Mouse (Mus musculus) neutrophil, adult 65 days (primary cell): ENCODE measurements around the gene Tm4sf20. TPM values are rescaled to one million over a fixed set of nuclear protein-coding genes. Genes with fewer than 3 reads are reported as not detected.

Source experiments
- total RNA-seq: library from RNA; stranded (reverse); gene quantifications from 2 replicates; pipeline ENCODE4 v1.2.4, GENCODE M21; 2023

The Tm4sf20 gene
- total RNA-seq: not detected in 2 replicates

GRCm38 (mm10) chr1:82768269-82768668, at the start of gene Tm4sf20:
Tm4sf20 (minus strand) TSS chr1:82768461.

GRCm38 (mm10) chr1:82771022-82771586, 2.8 kb upstream of the Tm4sf20 start, which contains the start of gene Gm47791:
Gm47791 (minus strand) TSS chr1:82771243.

GRCm38 (mm10) chr1:82724339-82725025, 43.8 kb downstream of the Tm4sf20 start, which contains the start of gene Mff:
Mff (plus strand) TSS chr1:82724890.

Other genes with a start within 250 kb of the Tm4sf20 start
- not detected in 2 replicates for gene Col4a4, start 181.6 kb downstream of the Tm4sf20 start, total RNA-seq
- not detected in 2 replicates for gene Col4a3, start 181.5 kb downstream of the Tm4sf20 start, total RNA-seq
- 110 and 118 TPM in 2 replicates for gene Mff, start 43.6 kb downstream of the Tm4sf20 start, total RNA-seq
- gene Gm47791, start 2.8 kb upstream of the Tm4sf20 start, total RNA-seq: not detected in 2 replicates
- gene Agfg1, start 71.0 kb upstream of the Tm4sf20 start, total RNA-seq: 51.6 and 51.8 TPM in 2 replicates
- 0.82 TPM in 1 of 2 replicates, not detected in the other for gene A030005L19Rik, start 144.9 kb upstream of the Tm4sf20 start, total RNA-seq
- gene A030014E15Rik, start 156.5 kb upstream of the Tm4sf20 start, total RNA-seq: not detected in 2 replicates
- gene Gm6217, start 162.9 kb upstream of the Tm4sf20 start, total RNA-seq: not detected in 2 replicates
- gene A030003K21Rik, start 174.9 kb upstream of the Tm4sf20 start, total RNA-seq: not detected in 2 replicates
- not detected in 2 replicates for gene Gm7544, start 187.6 kb upstream of the Tm4sf20 start, total RNA-seq
- gene Gm47955, start 191.8 kb upstream of the Tm4sf20 start, total RNA-seq: not detected in 2 replicates
- gene Gm47959, start 232.1 kb upstream of the Tm4sf20 start, total RNA-seq: not detected in 2 replicates